Mouse (Mus musculus) kidney, embryonic 14.5 days (tissue): ENCODE measurements around the gene Gas2l3. TPM values are rescaled to one million over a fixed set of nuclear protein-coding genes. Genes with fewer than 3 reads are reported as not detected.

Experiments used
- ATAC-seq: fragments of 200-750 bp; cut with Nextera tagmentation; 2 replicates; pipeline ENCODE4 v1.8.0; 2017; ENCODE audit warnings: moderate number of reproducible peaks, mild to moderate bottlenecking, moderate TSS enrichment, moderate library complexity; ENCODE audit not compliant: low FRiP score, low TSS enrichment
- H3K27ac ChIP-seq: fragments of 300-500 bp; sonication (generic); 2 replicates; pipeline ENCODE4 v1.5.1; 2014; ENCODE audit warnings: low read depth, mild to moderate bottlenecking, low read length, moderate library complexity, mixed read lengths
- H3K27me3 ChIP-seq: fragments of 300-500 bp; sonication (generic); 2 replicates; pipeline ENCODE4 v1.6.1; 2014; ENCODE audit warnings: mild to moderate bottlenecking, low read length; ENCODE audit not compliant: control insufficient read depth, insufficient read depth
- H3K36me3 ChIP-seq: fragments of 300-500 bp; sonication (generic); 2 replicates; pipeline ENCODE4 v1.6.1; 2014; ENCODE audit warnings: low read length, mixed read lengths; ENCODE audit not compliant: control insufficient read depth, insufficient read depth
- H3K4me1 ChIP-seq: fragments of 300-500 bp; sonication (generic); 2 replicates; pipeline ENCODE4 v1.6.1; 2014; ENCODE audit warnings: low read length, mixed read lengths; ENCODE audit not compliant: control insufficient read depth, insufficient read depth
- H3K4me2 ChIP-seq: fragments of 300-500 bp; sonication (generic); replicated peaks from 2 replicates; pipeline ENCODE4 v1.6.1; 2014; ENCODE audit warnings: low read depth, mild to moderate bottlenecking, low read length
- H3K4me3 ChIP-seq: fragments of 300-500 bp; sonication (generic); 2 replicates; pipeline ENCODE4 v1.5.1; 2014; ENCODE audit warnings: mild to moderate bottlenecking, low read length
- H3K9ac ChIP-seq: fragments of 300-500 bp; sonication (generic); 2 replicates; pipeline ENCODE4 v1.6.1; 2014; ENCODE audit warnings: low read depth, mild to moderate bottlenecking, low read length, moderate library complexity
- H3K9me3 ChIP-seq: fragments of 300-500 bp; sonication (generic); 2 replicates; pipeline ENCODE4 v1.6.1; 2016; ENCODE audit warnings: low read length; ENCODE audit not compliant: control insufficient read depth
- WGBS: fragments of 180-500 bp; shearing (Covaris S2); extraction: QIAGEN DNeasy Blood & Tissue Kit; methylation state at CpG from one replicate; pipeline ENCODE4 v1.1.7; 2014; 5-methylcytosine and 5-hydroxymethylcytosine counted together
- polyA plus RNA-seq: library from polyadenylated mRNA; unstranded; fragments of >200 nt; fragmentation: Nextera tagmentation; extraction: Ambion mirVana; gene quantifications from 2 replicates; pipeline ENCODE4 v1.2.1, GENCODE M21; 2014

The Gas2l3 gene
- polyA plus RNA-seq, 1 experiment from 2014 or later = 22.3 TPM

DNA sequence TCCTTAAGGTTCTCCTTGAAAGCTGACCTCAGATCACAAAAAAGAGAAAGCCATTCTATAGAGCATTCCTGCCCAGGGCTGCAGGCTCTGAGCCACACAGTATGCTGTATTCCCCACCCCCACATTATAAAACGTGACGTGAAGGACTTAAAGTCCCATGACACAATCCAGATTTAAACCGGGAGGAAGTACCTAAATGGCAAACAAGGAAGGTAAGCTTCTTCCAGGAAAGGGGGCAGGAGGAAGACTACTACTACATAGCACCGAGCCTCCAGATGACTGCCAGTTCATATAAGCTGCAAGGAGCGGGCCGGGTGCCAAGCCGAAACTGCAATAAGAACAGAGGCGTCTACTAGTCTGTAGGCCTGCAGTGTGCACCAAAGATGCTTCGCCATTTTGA, 7.8 kb downstream of the Gas2l3 start:
- no peak overlapping the region for H3K9ac ChIP-seq
- 76% methylated on average over 9 of the region's 9 CpGs for WGBS
- H3K27ac ChIP-seq = no peak overlapping the region
- H3K4me3 ChIP-seq = no peak overlapping the region
- H3K36me3 ChIP-seq = no peaks in the 10 kb centered on the region; the same call in 1 of the 2 replicates
- no peaks in the 10 kb centered on the region for H3K4me1 ChIP-seq
- no peak for ATAC-seq
- no peaks in the 10 kb centered on the region for H3K9me3 ChIP-seq
- no peaks in the 10 kb centered on the region for H3K27me3 ChIP-seq
- H3K4me2 ChIP-seq = no peak overlapping the region

GRCm38 (mm10) chr10:89435413-89435812, 8.4 kb downstream of the Gas2l3 start:
- Histone ChIP-seq H3K9me3 (no peaks in the 10 kb centered on the region), H3K9ac (no peak overlapping the region), H3K36me3 (peaks cover 2% of the 10 kb centered on the region; the same call in 1 of the 2 replicates), H3K4me2 (no peak overlapping the region), H3K4me1 (no peaks in the 10 kb centered on the region), H3K27me3 (no peaks in the 10 kb centered on the region), H3K4me3 (no peak overlapping the region), H3K27ac (no peak overlapping the region)
- no peak for ATAC-seq
- WGBS = 83% methylated on average over 12 of the region's 12 CpGs

DNA sequence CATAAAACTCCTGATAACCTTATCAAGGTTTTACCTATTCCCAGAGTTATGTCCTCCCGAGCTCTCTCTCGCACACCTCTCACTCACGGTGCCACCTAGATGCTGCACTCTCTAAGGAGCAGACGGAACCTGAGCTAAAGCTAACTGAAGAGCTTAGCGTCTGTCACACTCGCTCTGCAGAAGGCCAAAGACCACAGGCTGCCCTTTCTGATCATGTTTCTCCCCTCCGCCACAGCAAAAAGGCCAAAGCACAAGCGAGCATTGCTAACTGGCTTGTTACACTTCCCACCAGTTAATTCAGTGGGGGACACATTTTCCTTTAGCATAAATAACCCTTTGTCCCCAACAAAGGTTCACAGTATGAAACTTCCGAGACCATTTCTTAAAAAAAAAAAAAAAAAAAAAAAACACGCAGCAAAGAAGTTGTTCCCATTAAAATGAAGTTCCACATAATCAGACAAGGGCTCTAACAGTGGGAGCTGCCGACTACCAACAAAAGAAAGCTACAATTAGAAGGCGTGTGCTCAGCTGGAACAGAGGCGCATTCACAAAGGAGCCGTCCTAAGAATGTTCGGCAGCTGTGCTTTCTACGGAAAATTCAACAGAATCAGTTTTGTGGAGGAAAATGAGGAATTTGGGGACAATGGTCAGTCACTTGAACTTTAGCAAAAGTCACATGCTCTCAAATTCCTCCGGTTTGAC, 9.1 kb downstream of the Gas2l3 start:
- H3K9me3 ChIP-seq = no peaks in the 10 kb centered on the region
- 72% methylated on average over 17 of the region's 17 CpGs for WGBS
- H3K4me2 ChIP-seq = no peak overlapping the region
- no peak overlapping the region for H3K9ac ChIP-seq
- H3K27me3 ChIP-seq = no peaks in the 10 kb centered on the region
- peaks cover 8% of the 10 kb centered on the region; the same call in 1 of the 2 replicates for H3K36me3 ChIP-seq
- H3K27ac ChIP-seq = no peak overlapping the region
- H3K4me1 ChIP-seq = no peaks in the 10 kb centered on the region
- no peak overlapping the region for H3K4me3 ChIP-seq
- ATAC-seq = no peak

- no peaks in the 10 kb centered on the region for H3K27me3 ChIP-seq
- H3K36me3 ChIP-seq = peaks cover 19% of the 10 kb centered on the region
- no peaks in the 10 kb centered on the region for H3K9me3 ChIP-seq
- no peak for ATAC-seq
- H3K4me2 ChIP-seq = no peak overlapping the region
- 90% methylated on average over 13 of the region's 13 CpGs for WGBS
- H3K4me1 ChIP-seq = no peaks in the 10 kb centered on the region
- H3K27ac ChIP-seq = no peak overlapping the region
- H3K4me3 ChIP-seq = no peak overlapping the region
- H3K9ac ChIP-seq = no peak overlapping the region
These were observed 11.0 kb downstream of the Gas2l3 start for GRCm38 (mm10) chr10:89432743-89433142.

- no peak for ATAC-seq
- Histone ChIP-seq H3K9ac (no peak overlapping the region), H3K4me3 (no peak overlapping the region), H3K9me3 (no peaks in the 10 kb centered on the region), H3K27me3 (no peaks in the 10 kb centered on the region), H3K4me2 (no peak overlapping the region), H3K4me1 (no peaks in the 10 kb centered on the region), H3K27ac (no peak overlapping the region), H3K36me3 (peaks cover 27% of the 10 kb centered on the region)
- 93% methylated on average over 7 of the region's 7 CpGs for WGBS
These were observed 13.0 kb downstream of the Gas2l3 start for GRCm38 (mm10) chr10:89430751-89431150.

DNA sequence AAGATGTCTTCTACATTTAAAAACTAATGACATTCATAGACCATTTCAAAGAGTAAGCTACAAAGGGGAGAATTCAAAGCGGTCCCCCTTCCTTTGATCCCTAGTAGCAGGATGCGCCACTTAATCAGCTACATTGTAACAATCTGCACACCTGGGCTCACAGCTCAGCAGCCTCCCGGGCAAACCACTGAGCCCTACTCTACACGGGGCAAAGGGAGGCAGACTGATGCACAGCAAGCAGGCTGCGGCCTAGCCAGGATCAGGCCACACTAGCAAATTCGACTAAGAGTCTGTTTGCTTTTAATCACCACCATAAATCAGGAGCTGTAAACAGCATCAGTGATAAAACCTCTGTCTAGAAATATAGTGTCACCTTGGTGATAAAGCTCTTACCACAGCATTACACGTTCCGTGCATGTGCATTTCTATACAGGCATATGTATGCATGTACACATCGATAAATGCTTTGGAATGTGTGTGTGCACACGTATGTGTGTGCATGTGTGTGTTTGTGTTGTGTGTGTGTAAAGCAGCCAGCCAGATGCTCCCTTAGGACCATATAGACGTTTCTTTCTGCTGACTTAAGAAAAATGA, 18.9 kb downstream of the Gas2l3 start:
- WGBS = 78% methylated on average over 11 of the region's 11 CpGs
- Histone ChIP-seq H3K27ac (no peak overlapping the region), H3K27me3 (no peaks in the 10 kb centered on the region), H3K4me1 (no peaks in the 10 kb centered on the region), H3K4me3 (no peak overlapping the region), H3K4me2 (no peak overlapping the region), H3K36me3 (peaks cover 45% of the 10 kb centered on the region), H3K9me3 (no peaks in the 10 kb centered on the region), H3K9ac (no peak overlapping the region)
- no peak for ATAC-seq

GRCm38 (mm10) chr10:89424217-89424616, 19.6 kb downstream of the Gas2l3 start:
- Histone ChIP-seq H3K9me3 (no peaks in the 10 kb centered on the region), H3K36me3 (peaks cover 40% of the 10 kb centered on the region), H3K4me2 (no peak overlapping the region), H3K27ac (no peak overlapping the region), H3K27me3 (no peaks in the 10 kb centered on the region), H3K9ac (no peak overlapping the region), H3K4me3 (no peak overlapping the region), H3K4me1 (no peaks in the 10 kb centered on the region)
- WGBS = 94% methylated on average over 9 of the region's 9 CpGs
- no peak for ATAC-seq

DNA sequence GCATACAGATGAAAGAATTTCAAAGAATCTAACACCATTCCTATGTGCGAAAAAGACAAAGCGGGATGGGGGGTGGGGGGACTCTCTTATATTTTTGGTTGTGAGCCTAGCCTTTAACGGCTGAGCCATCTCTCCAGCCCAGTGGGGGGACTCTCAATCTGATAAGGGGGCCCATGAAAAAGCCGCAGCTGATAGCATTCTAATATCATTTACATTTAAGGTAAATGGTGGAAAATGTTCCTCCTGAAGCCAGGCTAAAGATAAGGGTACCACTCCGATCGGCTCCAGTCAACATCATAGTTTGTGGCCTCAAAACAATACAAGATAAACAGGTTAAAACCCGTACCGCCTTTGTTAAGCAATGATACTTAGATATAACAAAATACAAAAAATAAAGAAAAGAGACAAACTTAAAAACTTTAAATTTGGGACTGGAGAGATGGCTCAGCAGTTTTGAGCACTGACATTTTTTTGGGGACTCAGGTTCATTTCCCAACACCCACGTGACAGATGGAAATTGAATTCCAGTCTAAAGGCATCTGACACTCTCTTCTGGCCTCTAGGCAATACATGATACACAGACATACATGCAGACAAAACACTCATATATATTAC, 20.5 kb downstream of the Gas2l3 start:
- 92% methylated on average over 9 of the region's 9 CpGs for WGBS
- peaks cover 38% of the 10 kb centered on the region for H3K36me3 ChIP-seq
- H3K4me2 ChIP-seq = no peak overlapping the region
- H3K4me1 ChIP-seq = no peaks in the 10 kb centered on the region
- no peak overlapping the region for H3K9ac ChIP-seq
- no peak overlapping the region for H3K4me3 ChIP-seq
- H3K9me3 ChIP-seq = no peaks in the 10 kb centered on the region
- no peaks in the 10 kb centered on the region for H3K27me3 ChIP-seq
- no peak for ATAC-seq
- no peak overlapping the region for H3K27ac ChIP-seq

- H3K36me3 ChIP-seq = peaks cover 40% of the 10 kb centered on the region
These were observed 21.1 kb downstream of the Gas2l3 start for GRCm38 (mm10) chr10:89422504-89423158.

More at GRCm38 (mm10) chr10:89422504-89423158, 21.1 kb downstream of the Gas2l3 start:
- no peaks in the 10 kb centered on the region for H3K27me3 ChIP-seq
- H3K27ac ChIP-seq = no peak overlapping the region
- no peak overlapping the region for H3K4me3 ChIP-seq
- no peaks in the 10 kb centered on the region for H3K9me3 ChIP-seq
- no peak overlapping the region for H3K4me2 ChIP-seq
- WGBS = 95% methylated on average over 8 of the region's 8 CpGs
- no peaks in the 10 kb centered on the region for H3K4me1 ChIP-seq
- no peak for ATAC-seq
- H3K9ac ChIP-seq = no peak overlapping the region
